Mouse (Mus musculus) heart, postnatal 0 days (tissue): ENCODE measurements at regions not wholly inside any gene's neighbourhood (a gene's known extent, or its start where the extent isn't known, plus 50 kb on each side); places are given as distances from the start of the nearest gene placed in this dataset.

Source experiments
- CTCF ChIP-seq: IDR thresholded peaks from 2 replicates; pipeline ENCODE4 v1.5.1; 2016; ENCODE audit warnings: antibody characterized with exemption, control low read depth, low read depth
- EP300 ChIP-seq: IDR thresholded peaks from 2 replicates; pipeline ENCODE4 v1.6.1; 2016; ENCODE audit warnings: antibody characterized with exemption, low read depth

DNA sequence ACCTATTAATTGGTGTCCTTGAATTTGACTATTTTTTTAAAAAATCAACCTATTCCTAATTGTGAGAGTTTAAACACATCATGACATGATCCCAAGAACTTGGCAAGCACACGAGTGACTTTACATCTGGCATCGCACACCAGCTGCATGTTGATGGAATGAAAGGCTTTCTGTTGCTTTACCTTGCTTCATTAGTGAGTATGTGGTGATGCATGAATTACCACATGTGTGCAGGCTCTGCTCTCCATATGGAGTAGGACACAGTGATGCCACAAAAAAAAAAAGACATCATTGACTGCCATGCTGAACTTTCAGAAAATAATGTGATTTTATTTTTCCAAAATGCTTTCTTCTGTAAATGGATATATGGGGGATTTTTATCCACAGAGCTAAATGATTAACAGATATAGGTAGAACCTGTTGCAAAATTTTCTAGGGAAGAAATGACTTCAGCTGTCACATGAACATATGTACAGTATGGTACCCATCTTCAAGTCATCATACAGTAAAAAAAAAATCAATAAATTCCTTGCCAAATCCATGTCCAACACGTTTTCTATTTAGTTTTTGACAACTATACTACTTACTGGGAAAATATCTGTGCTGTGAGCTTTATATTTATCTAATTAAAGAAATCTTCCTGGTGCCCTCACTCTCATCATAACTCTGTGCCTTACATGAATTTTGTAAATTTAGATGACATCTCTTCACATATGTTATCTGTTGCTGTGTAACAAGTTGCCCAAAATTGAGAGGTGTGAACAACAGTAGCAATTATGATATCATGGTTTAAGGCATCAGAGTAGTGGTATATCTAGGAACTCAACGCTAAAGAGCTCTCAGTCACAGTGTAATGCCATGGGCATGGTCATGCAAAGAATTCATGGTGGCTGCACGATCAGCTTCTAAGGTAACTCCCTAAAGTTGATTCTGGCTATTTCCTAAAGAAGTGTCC lies 84.0 kb upstream of the Arrdc3 start:
- TF ChIP-seq CTCF (no peak), EP300 (no peak)
